Mouse (Mus musculus) C2C12 (cell line): Measurements from ENCODE around the gene Tacc3.

Experiments used
- CEBPB ChIP-seq: IDR thresholded peaks from one replicate; pipeline ENCODE4 v1.6.1; 2011; ENCODE audit warnings: low read depth, mild to moderate bottlenecking, control low read depth, moderate library complexity
- CTCF ChIP-seq: IDR thresholded peaks from one replicate; pipeline ENCODE4 v1.5.1; 2011; ENCODE audit not compliant: control insufficient read depth, insufficient read depth, insufficient read length
- FOSL1 ChIP-seq: IDR thresholded peaks from one replicate; pipeline ENCODE4 v1.8.0; 2011; ENCODE audit warnings: mild to moderate bottlenecking, low read length; ENCODE audit not compliant: poor library complexity, insufficient read depth, severe bottlenecking
- MYOG ChIP-seq: IDR thresholded peaks from one replicate; pipeline ENCODE4 v1.6.1; 2011; ENCODE audit not compliant: control insufficient read depth, insufficient read length; ENCODE audit errors: extremely low read depth

- TF ChIP-seq CTCF = no peak
- no peak for TF ChIP-seq CEBPB
- no peak for TF ChIP-seq MYOG
- no peak for TF ChIP-seq FOSL1
Measured at GRCm38 (mm10) chr5:33697947-33698512, 40.1 kb downstream of the Tacc3 start.
